Mouse (Mus musculus) skeletal muscle tissue, postnatal 0 days (tissue): ENCODE results near the gene Vdac2. TPM values are rescaled to one million over a fixed set of nuclear protein-coding genes. Genes with fewer than 3 reads are reported as not detected.

Experiments used
- polyA plus RNA-seq: library from polyadenylated mRNA; unstranded; fragments of >200 nt; fragmentation: Nextera tagmentation; extraction: Ambion mirVana; gene quantifications from 2 replicates; pipeline ENCODE4 v1.2.1, GENCODE M21; 2015

The Vdac2 gene
- 399 and 408 TPM in 2 replicates for polyA plus RNA-seq

DNA sequence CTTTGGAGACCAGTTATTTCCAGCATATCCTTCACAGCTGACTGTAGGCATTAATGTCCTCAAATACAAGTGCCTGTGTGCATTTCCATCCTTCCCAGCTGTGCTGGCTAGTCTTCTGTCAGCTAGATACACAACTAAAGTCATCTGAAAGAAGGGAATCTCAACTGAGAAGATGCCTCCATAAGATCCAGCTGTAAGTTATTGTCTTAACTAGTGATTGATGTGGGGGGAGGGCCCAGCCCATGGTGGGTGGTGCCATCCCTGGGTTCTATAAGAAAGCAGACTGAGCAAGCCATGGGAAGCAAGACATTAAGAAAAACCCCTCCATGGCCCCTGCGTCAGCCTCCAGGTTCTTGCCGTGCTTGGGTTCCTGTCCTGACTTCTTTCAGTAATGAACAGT lies at the start of gene Vdac2:
Vdac2 (plus strand) TSS at position 301 of the 400 bp plus-strand sequence.

DNA sequence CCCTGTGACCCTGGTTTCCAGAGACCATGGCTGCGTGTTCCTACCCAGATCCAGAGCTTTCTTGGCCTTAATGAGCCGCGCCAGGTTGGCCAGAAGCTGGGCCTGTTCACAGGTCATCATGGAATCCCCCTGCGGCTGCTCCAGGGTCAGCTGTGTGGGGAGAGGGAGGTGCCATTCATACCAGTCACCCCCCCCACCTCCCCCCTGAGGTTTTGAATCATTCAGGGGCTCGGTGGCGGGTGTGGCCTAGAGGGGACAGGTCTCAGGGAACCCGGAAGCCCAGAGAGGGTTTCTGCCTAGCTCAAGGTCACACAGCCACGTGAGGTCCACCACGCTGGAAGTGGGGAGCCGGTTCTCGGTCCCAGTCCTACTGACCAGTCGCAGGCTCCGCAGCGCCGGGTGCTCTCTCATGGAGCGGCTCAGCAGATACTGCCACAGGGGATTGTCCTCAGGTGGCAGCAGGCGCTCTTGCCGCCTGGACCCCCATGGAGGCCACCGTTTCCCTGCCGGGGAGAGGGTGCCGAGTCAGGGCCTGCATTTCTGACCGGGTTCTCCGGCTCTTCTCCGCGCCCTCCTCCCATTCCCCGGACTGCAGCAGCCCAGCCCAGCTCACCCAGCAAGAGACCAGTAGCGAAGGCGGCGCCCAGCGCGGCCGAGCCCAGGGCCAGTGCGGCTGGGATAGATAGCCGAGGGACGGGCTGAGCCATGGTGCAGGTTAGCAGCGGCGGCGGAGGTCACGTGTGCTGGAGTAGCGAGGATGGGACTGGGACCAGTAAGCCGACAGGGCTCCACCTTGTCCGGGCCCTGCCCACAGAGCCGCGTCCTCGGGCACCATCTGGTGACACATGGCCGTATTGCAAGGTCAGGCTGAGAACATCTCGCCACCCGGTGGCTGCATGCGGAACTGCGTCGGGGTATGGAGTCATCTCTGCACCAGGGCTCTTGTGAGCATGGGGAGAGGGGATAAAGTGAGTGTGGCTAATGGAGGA lies 23.4 kb downstream of the Vdac2 start, which contains the start of gene Comtd1:
Comtd1 (minus strand) TSS at position 812 of the 989 bp plus-strand sequence.

Other genes with a start within 250 kb of the Vdac2 start
- 20.9 and 25.1 TPM in 2 replicates for gene Dupd1, start 110.7 kb upstream of the Vdac2 start, polyA plus RNA-seq
- 8.6 and 9.7 TPM in 2 replicates for gene Samd8, start 74.7 kb upstream of the Vdac2 start, polyA plus RNA-seq
- 16.8 and 16.9 TPM in 2 replicates for gene Dusp13, start 74.1 kb upstream of the Vdac2 start, polyA plus RNA-seq
- gene Comtd1, start 23.7 kb downstream of the Vdac2 start, polyA plus RNA-seq: 14.7 and 18.3 TPM in 2 replicates
- 4.7 and 7.7 TPM in 2 replicates for gene Zfp503, start 164.4 kb downstream of the Vdac2 start, polyA plus RNA-seq
- 0.50 and 0.71 TPM in 2 replicates for gene Lrmda, start 194.5 kb downstream of the Vdac2 start, polyA plus RNA-seq